ENCODE assay signal across 14 mouse cellular contexts in genomic region chr4:134011450-134012414, GRCm38 (mm10). TPM values are rescaled to one million over a fixed set of nuclear protein-coding genes. Genes with fewer than 3 reads are reported as not detected.
DNase-seq lines count a peak whose midpoint lies in the region; ATAC-seq and TF ChIP-seq lines count a peak whose summit lies in the region.
"Had no signal": no experiment of that assay in that cellular context is flagged by ENCODE, and none has a peak within 500 bp of the region (broad histone marks: within the 10 kb centered on the region; RNA-seq: fewer than 3 reads in every experiment).

No protein-coding gene starts in this region.

- H3K27ac ChIP-seq in kidney, embryonic 14.5 days (ENCODE audit: low read depth, low read length): no peak overlapping the region
- peak overlapping the region; percentile 91 for H3K27ac ChIP-seq in ES-E14 (ENCODE audit: insufficient read depth, low read depth, low read length, poor library complexity, severe bottlenecking)
- no peak overlapping the region for H3K27ac ChIP-seq in liver, embryonic 12.5 days
- H3K27ac ChIP-seq: midbrain, embryonic 15.5 days had no signal

- no peaks in the 10 kb centered on the region; the same call in 1 of the 2 replicates for H3K27me3 ChIP-seq in kidney, embryonic 14.5 days (ENCODE audit: control insufficient read depth, insufficient read depth, low read length)
- H3K27me3 ChIP-seq in liver, embryonic 12.5 days (replicated peaks): peaks cover 30% of the 10 kb centered on the region
- H3K27me3 ChIP-seq: midbrain, embryonic 15.5 days had no signal

- intact Hi-C loops in left cerebral cortex, postnatal 4 days (cut with DNase I): no loop called here

- no peaks in the 10 kb centered on the region for H3K9me3 ChIP-seq in kidney, embryonic 14.5 days (ENCODE audit: control insufficient read depth, low read length)
- H3K9me3 ChIP-seq in ES-E14 (ENCODE audit: control insufficient read depth, insufficient read depth, low read depth, low read length): no peaks in the 10 kb centered on the region
- no peaks in the 10 kb centered on the region for H3K9me3 ChIP-seq in liver, embryonic 12.5 days (replicated peaks)
- H3K9me3 ChIP-seq: midbrain, embryonic 15.5 days had no signal

- DNase-seq in kidney, adult 9 months: no peak
- DNase-seq in ES-E14 (ENCODE audit: low read depth, low spot score): peak; percentile 74
- DNase-seq in embryo, embryonic 10 days (ENCODE audit: low spot score): peak; percentile 71
- no peak for DNase-seq in left cerebral cortex, postnatal 4 days
- DNase-seq in layer of hippocampus, postnatal 14 days (ENCODE audit: low spot score in 2 of 2): no peak
- DNase-seq: adrenal gland, postnatal 10 days; cerebellum, adult 11 months; gastrocnemius, postnatal 14 days; thymus, postnatal 25 days had no signal

- in situ Hi-C loops in ES-E14 (cut with MboI; ENCODE audit: low sequenced_read_pairs in 2 of 2, unreplicated experiment in 2 of 2): no loop called here

- ATAC-seq in kidney, embryonic 14.5 days (ENCODE audit: low FRiP score, low TSS enrichment): peak; percentile 40; the same call in 1 of the 2 replicates
- ATAC-seq in liver, embryonic 12.5 days: no peak
- ATAC-seq in activated CD4-positive, CD25-positive, alpha-beta regulatory T cell, adult 4 months: no peak
- ATAC-seq: midbrain, embryonic 15.5 days had no signal

- H3K4me3 ChIP-seq in kidney, embryonic 14.5 days (ENCODE audit: low read length): no peak overlapping the region
- peak overlapping the region; percentile 29 to 55 for H3K4me3 ChIP-seq in ES-E14 (ENCODE audit: insufficient read depth in 1 of 2, low read depth in 1 of 2, low read length in 2 of 2, poor library complexity in 1 of 2, severe bottlenecking in 1 of 2)
- 0 out of 2 replicates have a peak overlapping the region, but pooled peaks have one; percentile 2 for H3K4me3 ChIP-seq in liver, embryonic 12.5 days
- H3K4me3 ChIP-seq: erythroblast, embryonic 14.5 days; midbrain, embryonic 15.5 days had no signal

- 25% methylated on average over 16 of the region's 16 CpGs for WGBS in kidney, embryonic 14.5 days
- WGBS in liver, embryonic 12.5 days (ENCODE audit: insufficient replicate concordance): 10% methylated on average over 16 of the region's 16 CpGs

- H3K4me2 ChIP-seq in kidney, embryonic 14.5 days (replicated peaks; ENCODE audit: low read depth, low read length): peak overlapping the region; percentile 12; the same call in 1 of the 2 replicates
- peak overlapping the region; percentile 44 for H3K4me2 ChIP-seq in liver, embryonic 12.5 days
- H3K4me2 ChIP-seq: midbrain, embryonic 15.5 days had no signal

- H3K4me1 ChIP-seq in kidney, embryonic 14.5 days (ENCODE audit: control insufficient read depth, insufficient read depth, low read length): peaks cover 20% of the 10 kb centered on the region; the same call in 1 of the 2 replicates
- H3K4me1 ChIP-seq in ES-E14 (ENCODE audit: control insufficient read depth in 2 of 2, insufficient read depth in 2 of 2, low read length in 2 of 2, poor library complexity in 1 of 2): peaks cover 8 to 13% of the 10 kb centered on the region in 2 experiments
- H3K4me1 ChIP-seq in liver, embryonic 12.5 days: peaks cover 22% of the 10 kb centered on the region

- H3K9ac ChIP-seq in kidney, embryonic 14.5 days (ENCODE audit: low read depth, low read length): no peak overlapping the region
- peak overlapping the region; percentile 58; the same call in 1 of the 2 replicates for H3K9ac ChIP-seq in ES-E14 (ENCODE audit: insufficient read depth, low read depth, low read length, poor library complexity, severe bottlenecking)
- peak overlapping the region; percentile 6; the same call in 1 of the 2 replicates for H3K9ac ChIP-seq in liver, embryonic 12.5 days
- H3K9ac ChIP-seq: midbrain, embryonic 15.5 days had no signal

- H3K36me3 ChIP-seq in kidney, embryonic 14.5 days (ENCODE audit: control insufficient read depth, insufficient read depth, low read length): no peaks in the 10 kb centered on the region
- H3K36me3 ChIP-seq in ES-E14 (ENCODE audit: control insufficient read depth, insufficient read depth, low read length, poor library complexity, severe bottlenecking): peaks cover 16% of the 10 kb centered on the region; the same call in 1 of the 2 replicates
- no peaks in the 10 kb centered on the region for H3K36me3 ChIP-seq in liver, embryonic 12.5 days
- H3K36me3 ChIP-seq: midbrain, embryonic 15.5 days had no signal

TF ChIP-seq in ES-E14, 5 proteins besides CTCF, POLR2A, EP300 and RAD21:
- TF ChIP-seq MAFK (IDR thresholded peaks at IDR 0.05; ENCODE audit: insufficient read depth, low read depth, low read length) (no peak), CHD2 (IDR thresholded peaks at IDR 0.05; ENCODE audit: low read depth, low read length) (peak; percentile 58; the same call in 1 of the 2 replicates), ZNF384 (IDR thresholded peaks at IDR 0.05; ENCODE audit: low read depth, low read length) (no peak)

RNA-seq across cellular contexts. Expression of gene Lin28a, which starts 6.9 kb away (rescaled TPM):
- not detected in 2 replicates for polyA plus RNA-seq in kidney, embryonic 14.5 days (2014; fragmentation: Nextera tagmentation; extraction: Ambion mirVana)
- 84.7 and 134 TPM in 2 replicates for total RNA-seq in ES-E14 (2012; rRNA removed)
- polyA plus RNA-seq in liver, embryonic 12.5 days (2016; fragmentation: Nextera tagmentation; extraction: Ambion mirVana): 4.2 and 5.8 TPM in 2 replicates
- not detected for polyA plus RNA-seq in activated CD4-positive, CD25-positive, alpha-beta regulatory T cell, adult 4 months (2017; shearing (Covaris generic))
- total RNA-seq in left cerebral cortex, postnatal 4 days (2021): not detected
- not detected for total RNA-seq in layer of hippocampus, postnatal 14 days (2021)
- polyA plus RNA-seq: erythroblast, embryonic 14.5 days had no signal

RNA-seq across cellular contexts. Expression of gene Dhdds, which starts 11.0 kb away (rescaled TPM):
- polyA plus RNA-seq in kidney, embryonic 14.5 days (2014; fragmentation: Nextera tagmentation; extraction: Ambion mirVana): 42.2 and 42.9 TPM in 2 replicates
- 20.9 and 24.6 TPM in 2 replicates for total RNA-seq in ES-E14 (2012; rRNA removed)
- 24.5 and 25.6 TPM in 2 replicates for polyA plus RNA-seq in liver, embryonic 12.5 days (2016; fragmentation: Nextera tagmentation; extraction: Ambion mirVana)
- polyA plus RNA-seq in activated CD4-positive, CD25-positive, alpha-beta regulatory T cell, adult 4 months (2017; shearing (Covaris generic)): 10 to 100 TPM; 16.7 to 20.0 TPM
- 10 to 100 TPM; 49.1 to 57.1 TPM for total RNA-seq in left cerebral cortex, postnatal 4 days (2021)
- 10 to 100 TPM; 57.9 to 65.2 TPM for total RNA-seq in layer of hippocampus, postnatal 14 days (2021)

RNA-seq across cellular contexts. Expression of gene Zfp683, which starts 41.9 kb away (rescaled TPM):
- polyA plus RNA-seq in kidney, embryonic 14.5 days (2014; fragmentation: Nextera tagmentation; extraction: Ambion mirVana): not detected in 2 replicates
- not detected in 2 replicates for total RNA-seq in ES-E14 (2012; rRNA removed)
- polyA plus RNA-seq in liver, embryonic 12.5 days (2016; fragmentation: Nextera tagmentation; extraction: Ambion mirVana): not detected in 2 replicates
- polyA plus RNA-seq in activated CD4-positive, CD25-positive, alpha-beta regulatory T cell, adult 4 months (2017; shearing (Covaris generic)): under 1 TPM; 0.33 to 0.37 TPM
- total RNA-seq in left cerebral cortex, postnatal 4 days (2021): not detected
- not detected for total RNA-seq in layer of hippocampus, postnatal 14 days (2021)
- total RNA-seq: gastrocnemius, postnatal 14 days had no signal
- polyA plus RNA-seq: erythroblast, embryonic 14.5 days; midbrain, embryonic 15.5 days had no signal

RNA-seq across cellular contexts. Expression of gene Hmgn2, which starts 43.3 kb away (rescaled TPM):
- 3,172 and 3,245 TPM in 2 replicates for polyA plus RNA-seq in kidney, embryonic 14.5 days (2014; fragmentation: Nextera tagmentation; extraction: Ambion mirVana)
- total RNA-seq in ES-E14 (2012; rRNA removed): 196 and 205 TPM in 2 replicates
- polyA plus RNA-seq in liver, embryonic 12.5 days (2016; fragmentation: Nextera tagmentation; extraction: Ambion mirVana): 971 and 1,001 TPM in 2 replicates
- polyA plus RNA-seq in activated CD4-positive, CD25-positive, alpha-beta regulatory T cell, adult 4 months (2017; shearing (Covaris generic)): 100 to 1,000 TPM; 478 to 642 TPM
- 100 to 1,000 TPM; 274 to 291 TPM for total RNA-seq in left cerebral cortex, postnatal 4 days (2021)
- 100 to 1,000 TPM; 153 to 159 TPM for total RNA-seq in layer of hippocampus, postnatal 14 days (2021)

RNA-seq across cellular contexts. Expression of gene Crybg2, which starts 48.9 kb away (rescaled TPM):
- polyA plus RNA-seq in kidney, embryonic 14.5 days (2014; fragmentation: Nextera tagmentation; extraction: Ambion mirVana): 4.5 and 6.0 TPM in 2 replicates
- 12.6 and 30.9 TPM in 2 replicates for total RNA-seq in ES-E14 (2012; rRNA removed)
- polyA plus RNA-seq in liver, embryonic 12.5 days (2016; fragmentation: Nextera tagmentation; extraction: Ambion mirVana): 0.71 and 0.82 TPM in 2 replicates
- 10 to 100 TPM; 15.7 to 20.2 TPM for polyA plus RNA-seq in activated CD4-positive, CD25-positive, alpha-beta regulatory T cell, adult 4 months (2017; shearing (Covaris generic))
- 1 to 10 TPM; 5.8 to 8.5 TPM for total RNA-seq in left cerebral cortex, postnatal 4 days (2021)
- 1 to 10 TPM; 1.2 to 2.2 TPM for total RNA-seq in layer of hippocampus, postnatal 14 days (2021)
- total RNA-seq: gastrocnemius, postnatal 14 days had no signal
- polyA plus RNA-seq: erythroblast, embryonic 14.5 days had no signal

Comparison
In these comparisons a context has a peak if more than half of its experiments do, and no peak if none do; other contexts are left out.
1. DNase-seq: peak in ES-E14 (single experiment) and embryo, embryonic 10 days (single experiment); none in kidney, adult 9 months (single experiment), left cerebral cortex, postnatal 4 days (single experiment) and layer of hippocampus, postnatal 14 days (0 of 2).
2. RNA of gene Lin28a, which starts 6.9 kb away (total RNA-seq): 84.7 to 134 TPM in ES-E14; not detected in layer of hippocampus, postnatal 14 days and not detected in left cerebral cortex, postnatal 4 days; every median in the first group is over 10 times any median in the second.